Mouse (Mus musculus): ENCODE results near the gene Pdzrn4.

Pdzrn4 gene

GRCm38 (mm10) chr15:92587431-92587830, 190.8 kb downstream of the Pdzrn4 start:
- DNase-seq (ENCODE audit: low read depth), result no peak

- DNase-seq (ENCODE audit: low read depth), result no peak
Measured at GRCm38 (mm10) chr15:92594721-92595120, 198.0 kb downstream of the Pdzrn4 start.

- DNase-seq (ENCODE audit: low read depth), result no peak
Measured at GRCm38 (mm10) chr15:92597011-92597780, 200.5 kb downstream of the Pdzrn4 start.

GRCm38 (mm10) chr15:92598380-92599295, 202.0 kb downstream of the Pdzrn4 start:
- no peak for DNase-seq (ENCODE audit: low read depth)

GRCm38 (mm10) chr15:92599381-92599780, 202.7 kb downstream of the Pdzrn4 start:
- no peak for DNase-seq (ENCODE audit: low read depth)

- DNase-seq (ENCODE audit: low read depth), result no peak
Measured at GRCm38 (mm10) chr15:92610866-92611265, 214.2 kb downstream of the Pdzrn4 start.

GRCm38 (mm10) chr15:92612386-92612785, 215.7 kb downstream of the Pdzrn4 start:
- DNase-seq (ENCODE audit: low read depth), result no peak

GRCm38 (mm10) chr15:92613228-92613627, 216.5 kb downstream of the Pdzrn4 start:
- no peak for DNase-seq (ENCODE audit: low read depth)

- DNase-seq (ENCODE audit: low read depth), result no peak
Measured at GRCm38 (mm10) chr15:92621731-92622234, 225.1 kb downstream of the Pdzrn4 start.

- DNase-seq (ENCODE audit: low read depth), result no peak
Measured at GRCm38 (mm10) chr15:92622323-92622722, 225.6 kb downstream of the Pdzrn4 start.

GRCm38 (mm10) chr15:92629172-92629571, 232.5 kb downstream of the Pdzrn4 start:
- DNase-seq (ENCODE audit: low read depth), result no peak

GRCm38 (mm10) chr15:92634044-92634610, 237.4 kb downstream of the Pdzrn4 start:
- no peak for DNase-seq (ENCODE audit: low read depth)

- no peak for DNase-seq (ENCODE audit: low read depth)
Measured at GRCm38 (mm10) chr15:92640212-92641082, 243.8 kb downstream of the Pdzrn4 start.

- no peak for DNase-seq (ENCODE audit: low read depth)
Measured at GRCm38 (mm10) chr15:92671279-92672051, 274.8 kb downstream of the Pdzrn4 start.

- DNase-seq (ENCODE audit: low read depth), result no peak
Measured at GRCm38 (mm10) chr15:92676096-92676495, 279.4 kb downstream of the Pdzrn4 start.

GRCm38 (mm10) chr15:92678377-92678776, 281.7 kb downstream of the Pdzrn4 start:
- DNase-seq (ENCODE audit: low read depth), result no peak

- no peak for DNase-seq (ENCODE audit: low read depth)
Measured at GRCm38 (mm10) chr15:92679541-92679940, 282.9 kb downstream of the Pdzrn4 start.

- DNase-seq (ENCODE audit: low read depth), result no peak
Measured at GRCm38 (mm10) chr15:92696276-92696956, 299.7 kb downstream of the Pdzrn4 start.

- no peak for DNase-seq (ENCODE audit: low read depth)
Measured at GRCm38 (mm10) chr15:92704146-92704545, 307.5 kb downstream of the Pdzrn4 start.

- DNase-seq (ENCODE audit: low read depth), result no peak
Measured at GRCm38 (mm10) chr15:92738676-92739075, 342.0 kb downstream of the Pdzrn4 start.

Measured in c-Kit-positive CD71-positive TER-119-negative erythroid progenitor cells, embryonic 14.5 days (primary cell).